Mouse (Mus musculus) liver, embryonic 13.5 days (tissue): ENCODE results near the gene Pf4. TPM values are rescaled to one million over a fixed set of nuclear protein-coding genes. Genes with fewer than 3 reads are reported as not detected.
A peak's percentile ranks its signal among the peaks of the same experiment; 100 is the strongest.

Experiments used
- ATAC-seq: fragments of 200-750 bp; cut with Nextera tagmentation; 2 replicates; pipeline ENCODE4 v1.8.0; 2017; ENCODE audit warnings: low read depth, mild to moderate bottlenecking, moderate number of reproducible peaks, moderate library complexity
- DNase-seq: peaks from one replicate; pipeline ENCODE4 v3.0.0; 2022
- H3K27ac ChIP-seq: fragments of 300-500 bp; sonication (generic); 2 replicates; pipeline ENCODE4 v1.5.1; 2015; ENCODE audit warnings: moderate library complexity, mild to moderate bottlenecking, inconsistent platforms
- H3K27me3 ChIP-seq: fragments of 300-500 bp; sonication (generic); 2 replicates; pipeline ENCODE4 v1.6.1; 2015; ENCODE audit warnings: mild to moderate bottlenecking, inconsistent platforms
- H3K36me3 ChIP-seq: fragments of 300-500 bp; sonication (generic); 2 replicates; pipeline ENCODE4 v1.6.1; 2015; ENCODE audit warnings: mild to moderate bottlenecking, inconsistent platforms
- H3K4me1 ChIP-seq: fragments of 300-500 bp; sonication (generic); replicated peaks from 2 replicates; pipeline ENCODE4 v1.6.1; 2015; ENCODE audit warnings: inconsistent platforms
- H3K4me2 ChIP-seq: fragments of 300-500 bp; sonication (generic); 2 replicates; pipeline ENCODE4 v1.6.1; 2015; ENCODE audit warnings: inconsistent platforms, mild to moderate bottlenecking, moderate library complexity
- H3K4me3 ChIP-seq: fragments of 300-500 bp; sonication (generic); replicated peaks from 2 replicates; pipeline ENCODE4 v1.5.1; 2015; ENCODE audit warnings: mild to moderate bottlenecking, inconsistent platforms
- H3K9ac ChIP-seq: fragments of 300-500 bp; sonication (generic); 2 replicates; pipeline ENCODE4 v1.6.1; 2015; ENCODE audit warnings: mild to moderate bottlenecking, inconsistent platforms
- H3K9me3 ChIP-seq: fragments of 300-500 bp; sonication (generic); replicated peaks from 2 replicates; pipeline ENCODE4 v1.6.1; 2016; ENCODE audit warnings: inconsistent platforms
- WGBS: fragments of 180-500 bp; shearing (Covaris S2); methylation state at CpG from one replicate; pipeline ENCODE4 v1.1.7; 2015; ENCODE audit not compliant: insufficient replicate concordance; 5-methylcytosine and 5-hydroxymethylcytosine counted together
- polyA plus RNA-seq: library from polyadenylated mRNA; unstranded; fragments of >200 nt; fragmentation: Nextera tagmentation; extraction: Ambion mirVana; gene quantifications from 2 replicates; pipeline ENCODE4 v1.2.1, GENCODE M21; 2015

Pf4 gene
- polyA plus RNA-seq, 1 experiment from 2014 or later = 620 TPM

DNA sequence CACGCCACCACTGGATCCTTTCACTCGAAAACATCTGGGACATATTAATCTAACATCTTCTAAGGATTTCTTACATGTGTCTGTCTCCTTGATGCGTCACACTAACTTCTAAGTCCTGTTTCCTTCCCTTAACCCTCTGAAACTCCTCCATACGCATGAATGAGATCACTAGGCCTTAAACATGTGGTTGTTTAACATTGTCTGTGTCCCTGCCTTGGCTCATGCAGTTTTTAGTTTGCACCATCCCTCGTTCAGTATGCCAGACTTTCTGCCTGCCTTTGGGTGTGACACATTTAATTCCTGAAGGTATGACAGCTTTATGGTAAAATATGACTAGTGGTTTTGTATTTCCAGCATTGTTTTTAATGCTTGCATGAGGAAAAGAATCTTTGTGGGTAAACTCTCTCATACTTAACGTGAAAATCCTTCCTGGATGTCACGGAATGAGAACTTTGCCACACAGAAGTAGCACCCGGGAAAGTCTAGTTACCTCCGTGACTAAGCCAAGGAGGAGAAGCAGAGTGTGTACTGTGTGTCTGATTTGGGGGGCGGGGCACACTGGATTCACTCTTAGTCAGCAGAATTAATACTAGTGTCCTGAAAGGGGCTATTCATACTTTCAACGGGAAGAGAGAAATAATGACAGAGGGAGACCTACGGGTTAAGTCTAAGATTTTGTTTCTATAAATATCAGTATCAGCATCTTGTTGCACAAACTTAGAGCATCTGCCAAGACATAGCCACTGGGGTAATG, 8.1 kb upstream of the Pf4 start:
- no peak overlapping the region for H3K27ac ChIP-seq
- H3K4me3 ChIP-seq = no peak overlapping the region
- H3K4me2 ChIP-seq = no peak overlapping the region
- ATAC-seq = no peak
- no peak overlapping the region for H3K9ac ChIP-seq
- DNase-seq = no peak
- H3K4me1 ChIP-seq = peaks cover 4% of the 10 kb centered on the region; the same call in 1 of the 2 replicates
- no peaks in the 10 kb centered on the region for H3K9me3 ChIP-seq
- 68% methylated on average over 12 of the region's 12 CpGs for WGBS
- no peaks in the 10 kb centered on the region for H3K36me3 ChIP-seq
- H3K27me3 ChIP-seq = peaks cover 9% of the 10 kb centered on the region

DNA sequence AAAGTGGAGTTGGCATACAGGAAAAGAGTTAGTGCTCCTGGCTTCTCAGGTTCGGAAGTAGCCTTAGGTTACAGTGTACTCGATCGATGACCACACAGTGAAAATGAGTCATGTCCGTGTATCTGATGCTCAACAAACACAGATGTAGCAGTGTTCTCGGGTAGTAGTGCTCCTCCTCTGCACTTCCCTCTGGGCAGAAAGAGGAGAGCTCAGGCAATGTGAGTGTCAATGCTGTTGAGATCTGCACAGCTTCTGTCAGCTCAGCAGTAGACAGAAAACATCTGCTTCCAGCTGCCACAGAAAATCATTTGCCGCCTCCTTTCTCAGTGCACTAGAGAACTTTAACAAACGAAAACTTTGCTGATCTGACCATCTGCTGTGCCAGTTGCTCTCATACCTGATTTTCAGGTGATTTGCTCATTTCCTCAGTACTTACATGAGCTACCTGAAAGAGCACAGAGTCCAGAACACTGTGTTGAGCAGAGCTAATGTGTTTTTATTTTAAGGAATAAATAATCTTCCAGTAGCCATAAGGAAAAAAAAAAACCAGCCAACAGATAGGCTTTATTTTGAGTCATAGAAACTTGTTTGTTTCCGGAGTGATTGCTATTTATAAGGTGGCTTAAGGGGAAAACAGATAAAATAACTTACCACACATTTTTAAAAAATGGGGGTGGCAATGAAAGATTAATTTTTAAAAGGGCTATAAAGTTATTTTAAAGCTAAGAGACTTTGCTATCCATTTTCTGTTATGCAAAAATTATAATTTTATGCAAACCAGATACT, 6.2 kb upstream of the Pf4 start:
- H3K4me3 ChIP-seq = no peak overlapping the region
- no peak for DNase-seq

GRCm38 (mm10) chr5:90768218-90768617, 4.0 kb upstream of the Pf4 start, which contains the start of gene Ppbp:
TSS of gene Ppbp (plus strand) at chr5:90768518.
- no peak within 1 kb of the TSS for H3K9ac ChIP-seq
- no peak for DNase-seq
- H3K4me3 ChIP-seq = no peak within 1 kb of the TSS
- no peaks in the 10 kb centered on the region for H3K36me3 ChIP-seq
- no peaks in the 10 kb centered on the region for H3K9me3 ChIP-seq
- no peak within 1 kb of the TSS for H3K4me2 ChIP-seq
- H3K27ac ChIP-seq = no peak within 1 kb of the TSS
- no peak for ATAC-seq
- 41% methylated on average over 3 of the region's 3 CpGs for WGBS
- H3K27me3 ChIP-seq = no peaks in the 10 kb centered on the region
- 0 out of 2 replicates have a peak, but pooled peaks cover 7% of the 10 kb centered on the region for H3K4me1 ChIP-seq

More for the DNA sequence above, 6.2 kb upstream of the Pf4 start:
- ATAC-seq = no peak
- Histone ChIP-seq H3K36me3 (no peaks in the 10 kb centered on the region), H3K9me3 (no peaks in the 10 kb centered on the region), H3K9ac (no peak overlapping the region), H3K27me3 (no peaks in the 10 kb centered on the region), H3K4me2 (no peak overlapping the region), H3K27ac (no peak overlapping the region), H3K4me1 (no peaks in the 10 kb centered on the region)
- 49% methylated on average over 8 of the region's 8 CpGs for WGBS

DNA sequence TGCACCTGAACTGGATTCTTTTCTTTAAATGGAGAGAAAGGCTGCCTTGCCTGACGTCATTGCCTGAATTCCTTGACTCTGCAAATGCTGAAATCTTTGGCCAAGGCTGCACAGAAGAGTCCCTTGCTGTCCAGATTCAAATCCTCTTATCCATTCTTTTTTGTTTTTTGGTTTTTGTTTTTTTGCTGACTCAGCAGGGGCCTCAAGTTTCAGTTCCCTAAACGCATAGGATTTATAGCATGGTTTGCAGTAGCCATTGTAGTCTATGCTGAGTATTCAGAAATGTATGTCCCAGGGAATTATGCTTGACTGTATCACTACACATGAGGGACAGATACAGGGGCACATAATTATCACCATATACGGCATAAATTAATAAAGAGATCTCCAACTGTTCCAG, 866 bp upstream of the Pf4 start:
- ATAC-seq = no peak

GRCm38 (mm10) chr5:90775562-90775961, 3.3 kb downstream of the Pf4 start:
- no peaks in the 10 kb centered on the region for H3K27me3 ChIP-seq
- no peaks in the 10 kb centered on the region for H3K36me3 ChIP-seq
- no peak overlapping the region for H3K4me3 ChIP-seq
- H3K4me1 ChIP-seq = 0 out of 2 replicates have a peak, but pooled peaks cover 12% of the 10 kb centered on the region
- no peak overlapping the region for H3K27ac ChIP-seq
- H3K4me2 ChIP-seq = no peak overlapping the region
- H3K9me3 ChIP-seq = no peaks in the 10 kb centered on the region
- ATAC-seq = peak; percentile 82
- 14% methylated on average over 5 of the region's 5 CpGs for WGBS
- H3K9ac ChIP-seq = no peak overlapping the region
- DNase-seq = peak; percentile 17

More for the DNA sequence above, 866 bp upstream of the Pf4 start:
- 0 out of 2 replicates have a peak, but pooled peaks cover 12% of the 10 kb centered on the region for H3K4me1 ChIP-seq
- DNase-seq = no peak
- 36% methylated on average over 3 of the region's 3 CpGs for WGBS
- no peaks in the 10 kb centered on the region for H3K9me3 ChIP-seq
- H3K27ac ChIP-seq = no peak overlapping the region
- H3K4me2 ChIP-seq = no peak overlapping the region
- no peak overlapping the region for H3K4me3 ChIP-seq
- H3K36me3 ChIP-seq = no peaks in the 10 kb centered on the region
- H3K27me3 ChIP-seq = no peaks in the 10 kb centered on the region
- no peak overlapping the region for H3K9ac ChIP-seq

GRCm38 (mm10) chr5:90777621-90778020, 5.4 kb downstream of the Pf4 start:
- H3K9ac ChIP-seq = no peak overlapping the region
- H3K4me3 ChIP-seq = no peak overlapping the region
- H3K36me3 ChIP-seq = no peaks in the 10 kb centered on the region
- no peaks in the 10 kb centered on the region for H3K9me3 ChIP-seq
- H3K4me1 ChIP-seq = 0 out of 2 replicates have a peak, but pooled peaks cover 7% of the 10 kb centered on the region
- ATAC-seq (no peak), DNase-seq (no peak)
- H3K27me3 ChIP-seq = no peaks in the 10 kb centered on the region
- no peak overlapping the region for H3K4me2 ChIP-seq
- no peak overlapping the region for H3K27ac ChIP-seq
- WGBS = 70% methylated on average over 10 of the region's 10 CpGs

GRCm38 (mm10) chr5:90778856-90779255, 6.6 kb downstream of the Pf4 start:
- 55% methylated on average over 6 of the region's 6 CpGs for WGBS
- DNase-seq (no peak), ATAC-seq (no peak)
- Histone ChIP-seq H3K4me1 (0 out of 2 replicates have a peak, but pooled peaks cover 5% of the 10 kb centered on the region), H3K4me2 (no peak overlapping the region), H3K9me3 (no peaks in the 10 kb centered on the region), H3K4me3 (no peak overlapping the region), H3K27me3 (no peaks in the 10 kb centered on the region), H3K27ac (no peak overlapping the region), H3K36me3 (no peaks in the 10 kb centered on the region), H3K9ac (no peak overlapping the region)

- Histone ChIP-seq H3K4me2 (no peak overlapping the region), H3K4me3 (no peak overlapping the region), H3K27ac (no peak overlapping the region), H3K4me1 (no peaks in the 10 kb centered on the region), H3K36me3 (no peaks in the 10 kb centered on the region), H3K9me3 (no peaks in the 10 kb centered on the region), H3K9ac (no peak overlapping the region), H3K27me3 (no peaks in the 10 kb centered on the region)
- WGBS = 74% methylated on average over 3 of the region's 3 CpGs
- DNase-seq = no peak
- ATAC-seq = no peak
Measured at GRCm38 (mm10) chr5:90783697-90784096, 11.5 kb downstream of the Pf4 start.

DNA sequence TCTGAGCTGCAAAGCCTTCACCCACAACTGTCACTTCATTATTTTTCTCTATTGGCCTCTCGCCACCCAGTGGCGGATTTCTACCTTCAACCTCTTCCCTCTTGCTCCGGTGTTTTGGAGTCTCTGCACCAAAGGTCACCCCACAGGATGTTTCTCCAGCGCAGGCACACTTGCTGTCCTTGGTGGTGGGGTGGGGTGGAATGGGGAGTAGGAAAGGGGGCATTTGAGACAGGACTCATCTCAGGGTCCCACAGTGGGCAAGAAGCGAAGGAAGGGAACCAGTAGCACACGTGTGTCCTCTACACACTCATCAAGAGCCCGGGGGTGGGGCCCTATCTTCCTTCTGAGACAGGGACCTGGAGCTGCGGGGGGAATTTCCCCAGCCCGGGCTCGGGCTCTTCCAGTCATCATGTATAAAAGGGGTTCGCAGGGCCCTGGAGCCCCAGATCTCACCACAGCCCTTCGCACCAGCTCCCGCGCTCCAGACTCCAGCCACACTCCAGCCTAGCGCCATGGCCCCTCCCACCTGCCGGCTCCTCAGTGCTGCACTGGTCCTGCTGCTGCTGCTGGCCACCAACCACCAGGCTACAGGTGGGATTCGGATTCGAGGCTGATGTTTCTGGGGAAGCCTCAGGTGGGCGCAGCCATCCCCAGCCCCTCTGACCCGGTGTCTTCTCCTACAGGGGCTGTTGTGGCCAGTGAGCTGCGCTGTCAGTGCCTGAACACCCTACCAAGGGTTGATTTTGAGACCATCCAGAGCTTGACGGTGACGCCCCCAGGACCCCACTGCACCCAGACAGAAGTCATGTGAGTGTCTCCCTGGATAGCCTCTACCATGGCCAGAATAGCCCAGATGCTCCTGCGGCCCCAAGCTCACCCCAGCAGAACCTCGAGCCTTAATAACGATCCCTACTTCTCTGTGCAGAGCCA, 13.7 kb downstream of the Pf4 start, which contains the start of gene Cxcl3:
Gene Cxcl3, plus strand, starts transcription at position 445 of the 930 bp plus-strand sequence.
- Histone ChIP-seq H3K4me1 (no peaks in the 10 kb centered on the region), H3K4me3 (peak within 1 kb of the TSS; percentile 35), H3K9ac (no peak within 1 kb of the TSS), H3K9me3 (no peaks in the 10 kb centered on the region), H3K27ac (no peak within 1 kb of the TSS), H3K36me3 (no peaks in the 10 kb centered on the region), H3K4me2 (peak within 1 kb of the TSS; percentile 59), H3K27me3 (no peaks in the 10 kb centered on the region)
- peak; percentile 47 for ATAC-seq
- WGBS = 15% methylated on average over 26 of the region's 26 CpGs
- DNase-seq = no peak

GRCm38 (mm10) chr5:90788114-90788513, 15.9 kb downstream of the Pf4 start:
- Histone ChIP-seq H3K27ac (no peak overlapping the region), H3K9me3 (no peaks in the 10 kb centered on the region), H3K36me3 (no peaks in the 10 kb centered on the region), H3K27me3 (no peaks in the 10 kb centered on the region), H3K4me3 (no peak overlapping the region), H3K4me1 (no peaks in the 10 kb centered on the region), H3K4me2 (no peak overlapping the region), H3K9ac (no peak overlapping the region)
- 51% methylated on average over 4 of the region's 4 CpGs for WGBS
- ATAC-seq = no peak
- no peak for DNase-seq
